Mouse (Mus musculus) spleen, postnatal 36 days (tissue): ENCODE results near the gene Col27a1.

Experiments used
- DNase-seq, 2 experiments: peaks; one replicate each; pipeline ENCODE4 v3.0.0; 2022; ENCODE audit warnings: low spot score in 2 of 2, mixed read lengths in 1 of 2

Col27a1 gene

GRCm38 (mm10) chr4:63310247-63310855 lies 96.5 kb downstream of the Col27a1 start:
- no peak for DNase-seq

GRCm38 (mm10) chr4:63311426-63311825 lies 97.6 kb downstream of the Col27a1 start:
- no peak for DNase-seq

GRCm38 (mm10) chr4:63314063-63314462 lies 100.3 kb downstream of the Col27a1 start:
- no peak for DNase-seq

- DNase-seq = no peak
Observed at GRCm38 (mm10) chr4:63316076-63316746, 102.4 kb downstream of the Col27a1 start.

GRCm38 (mm10) chr4:63319566-63319965 lies 105.8 kb downstream of the Col27a1 start:
- DNase-seq = peak; percentile 18 to 31

GRCm38 (mm10) chr4:63323275-63323815 lies 109.5 kb downstream of the Col27a1 start:
- no peak for DNase-seq

GRCm38 (mm10) chr4:63333403-63333802 lies 119.6 kb downstream of the Col27a1 start:
- no peak for DNase-seq

- no peak for DNase-seq
Observed at GRCm38 (mm10) chr4:63338414-63339076, 124.7 kb downstream of the Col27a1 start.

- DNase-seq = no peak
Observed at GRCm38 (mm10) chr4:63342491-63342890, 128.7 kb downstream of the Col27a1 start.

GRCm38 (mm10) chr4:63343608-63344007 lies 129.8 kb downstream of the Col27a1 start:
- DNase-seq = no peak

- no peak for DNase-seq
Observed at GRCm38 (mm10) chr4:63344295-63344694, 130.5 kb downstream of the Col27a1 start, which contains the start of gene Orm1. TSS of gene Orm1 (plus strand) at chr4:63344560.

- no peak for DNase-seq
Observed at GRCm38 (mm10) chr4:63345261-63345660, 131.5 kb downstream of the Col27a1 start.

GRCm38 (mm10) chr4:63346659-63347058 lies 132.9 kb downstream of the Col27a1 start:
- no peak for DNase-seq

- no peak for DNase-seq
Observed at GRCm38 (mm10) chr4:63348524-63348923, 134.7 kb downstream of the Col27a1 start.

GRCm38 (mm10) chr4:63355877-63356665 lies 142.3 kb downstream of the Col27a1 start, which contains the start of gene Orm3:
TSS of gene Orm3 (plus strand) at chr4:63356162.
- DNase-seq = no peak

GRCm38 (mm10) chr4:63356981-63357570 lies 143.3 kb downstream of the Col27a1 start:
- DNase-seq = no peak

GRCm38 (mm10) chr4:63359861-63360260 lies 146.1 kb downstream of the Col27a1 start:
- no peak for DNase-seq

- DNase-seq = no peak
Observed at GRCm38 (mm10) chr4:63362150-63362549, 148.3 kb downstream of the Col27a1 start, which contains the start of gene Orm2. TSS of gene Orm2 (plus strand) at chr4:63362449.

GRCm38 (mm10) chr4:63368577-63368976 lies 154.8 kb downstream of the Col27a1 start:
- DNase-seq = peak; percentile 75 to 77

- DNase-seq = no peak
Observed at GRCm38 (mm10) chr4:63370897-63371296, 157.1 kb downstream of the Col27a1 start.

GRCm38 (mm10) chr4:63371890-63372289 lies 158.1 kb downstream of the Col27a1 start:
- peak; percentile 68 to 72 for DNase-seq
